Mouse (Mus musculus) liver, embryonic 12.5 days (tissue): ENCODE data around the gene Aatk. TPM values are rescaled to one million over a fixed set of nuclear protein-coding genes. Genes with fewer than 3 reads are reported as not detected.

ENCODE experiments used
- ATAC-seq: fragments of 200-750 bp; cut with Nextera tagmentation; 2 replicates; pipeline ENCODE4 v1.8.0; 2017; ENCODE audit warnings: moderate number of reproducible peaks, mild to moderate bottlenecking, moderate library complexity
- H3K27ac ChIP-seq: fragments of 300-500 bp; sonication (generic); 2 replicates; pipeline ENCODE4 v1.5.1; 2016; ENCODE audit warnings: mild to moderate bottlenecking
- H3K27me3 ChIP-seq: fragments of 300-500 bp; sonication (generic); replicated peaks from 2 replicates; pipeline ENCODE4 v1.6.1; 2016; ENCODE audit warnings: mild to moderate bottlenecking, moderate library complexity
- H3K36me3 ChIP-seq: fragments of 300-500 bp; sonication (generic); 2 replicates; pipeline ENCODE4 v1.6.1; 2016; ENCODE audit warnings: mild to moderate bottlenecking, moderate library complexity
- H3K4me1 ChIP-seq: fragments of 300-500 bp; sonication (generic); 2 replicates; pipeline ENCODE4 v1.6.1; 2016
- H3K4me2 ChIP-seq: fragments of 300-500 bp; sonication (generic); 2 replicates; pipeline ENCODE4 v1.6.1; 2016; ENCODE audit warnings: mild to moderate bottlenecking, moderate library complexity
- H3K4me3 ChIP-seq: fragments of 300-500 bp; sonication (generic); 2 replicates; pipeline ENCODE4 v1.5.1; 2016; ENCODE audit warnings: mild to moderate bottlenecking, moderate library complexity
- H3K9ac ChIP-seq: fragments of 300-500 bp; sonication (generic); 2 replicates; pipeline ENCODE4 v1.6.1; 2016; ENCODE audit warnings: mild to moderate bottlenecking, moderate library complexity
- H3K9me3 ChIP-seq: fragments of 300-500 bp; sonication (generic); replicated peaks from 2 replicates; pipeline ENCODE4 v1.6.1; 2016; ENCODE audit warnings: mild to moderate bottlenecking, moderate library complexity
- WGBS: fragments of 180-500 bp; shearing (Covaris S2); methylation state at CpG from one replicate; pipeline ENCODE4 v1.1.7; 2016; ENCODE audit not compliant: insufficient replicate concordance; 5-methylcytosine and 5-hydroxymethylcytosine counted together
- polyA plus RNA-seq: library from polyadenylated mRNA; unstranded; fragments of >200 nt; fragmentation: Nextera tagmentation; extraction: Ambion mirVana; gene quantifications from 2 replicates; pipeline ENCODE4 v1.2.1, GENCODE M21; 2016

The Aatk gene
- polyA plus RNA-seq, 1 experiment from 2014 or later = 0.49 TPM

- Histone ChIP-seq H3K4me3 (peak overlapping the region; percentile 29), H3K27me3 (peaks cover 35% of the 10 kb centered on the region), H3K27ac (no peak overlapping the region), H3K4me1 (peaks cover 9% of the 10 kb centered on the region; the same call in 1 of the 2 replicates), H3K9me3 (no peaks in the 10 kb centered on the region), H3K9ac (no peak overlapping the region; the same call in 1 of the 2 replicates), H3K36me3 (no peaks in the 10 kb centered on the region), H3K4me2 (peak overlapping the region; percentile 59)
- peak; percentile 55; the same call in 1 of the 2 replicates for ATAC-seq
- 13% methylated on average over 21 of the region's 21 CpGs for WGBS
These were observed 33.7 kb downstream of the Aatk start for GRCm38 (mm10) chr11:120013174-120013711.

- Histone ChIP-seq H3K27ac (no peak overlapping the region), H3K9me3 (no peaks in the 10 kb centered on the region), H3K9ac (no peak overlapping the region), H3K36me3 (no peaks in the 10 kb centered on the region), H3K4me1 (peaks cover 9% of the 10 kb centered on the region; the same call in 1 of the 2 replicates), H3K4me2 (no peak overlapping the region), H3K4me3 (no peak overlapping the region), H3K27me3 (peaks cover 35% of the 10 kb centered on the region)
- 0 out of 2 replicates have a peak, but pooled peaks have one; percentile 3 for ATAC-seq
- 72% methylated on average over 13 of the region's 13 CpGs for WGBS
These were observed 34.3 kb downstream of the Aatk start for GRCm38 (mm10) chr11:120012702-120013101.

- H3K9ac ChIP-seq = no peak overlapping the region
- peaks cover 9% of the 10 kb centered on the region; the same call in 1 of the 2 replicates for H3K4me1 ChIP-seq
- 38% methylated on average over 43 of the region's 43 CpGs for WGBS
- 0 out of 2 replicates have a peak overlapping the region, but pooled peaks have one; percentile 1 for H3K4me3 ChIP-seq
- no peak overlapping the region for H3K27ac ChIP-seq
- no peaks in the 10 kb centered on the region for H3K36me3 ChIP-seq
- no peak for ATAC-seq
- H3K4me2 ChIP-seq = peak overlapping the region; percentile 6; the same call in 1 of the 2 replicates
- H3K9me3 ChIP-seq = no peaks in the 10 kb centered on the region
- peaks cover 35% of the 10 kb centered on the region for H3K27me3 ChIP-seq
These were observed 35.0 kb downstream of the Aatk start for GRCm38 (mm10) chr11:120011761-120012560.

GRCm38 (mm10) chr11:120011114-120011760, 35.7 kb downstream of the Aatk start:
- Histone ChIP-seq H3K4me1 (peaks cover 9% of the 10 kb centered on the region; the same call in 1 of the 2 replicates), H3K4me2 (no peak overlapping the region), H3K27me3 (peaks cover 35% of the 10 kb centered on the region), H3K27ac (no peak overlapping the region), H3K9me3 (no peaks in the 10 kb centered on the region), H3K9ac (no peak overlapping the region), H3K36me3 (no peaks in the 10 kb centered on the region), H3K4me3 (no peak overlapping the region)
- no peak for ATAC-seq
- WGBS = 51% methylated on average over 11 of the region's 11 CpGs

GRCm38 (mm10) chr11:120009937-120010336, 37.0 kb downstream of the Aatk start:
- 70% methylated on average over 20 of the region's 20 CpGs for WGBS
- H3K27me3 ChIP-seq = peaks cover 35% of the 10 kb centered on the region
- H3K4me1 ChIP-seq = peaks cover 5% of the 10 kb centered on the region; the same call in 1 of the 2 replicates
- H3K27ac ChIP-seq = no peak overlapping the region
- H3K9me3 ChIP-seq = no peaks in the 10 kb centered on the region
- no peak overlapping the region for H3K9ac ChIP-seq
- H3K36me3 ChIP-seq = no peaks in the 10 kb centered on the region
- H3K4me2 ChIP-seq = no peak overlapping the region
- no peak overlapping the region for H3K4me3 ChIP-seq
- no peak for ATAC-seq

GRCm38 (mm10) chr11:120008956-120009355, 38.0 kb downstream of the Aatk start:
- peaks cover 5% of the 10 kb centered on the region; the same call in 1 of the 2 replicates for H3K4me1 ChIP-seq
- no peak overlapping the region for H3K9ac ChIP-seq
- H3K27me3 ChIP-seq = peaks cover 35% of the 10 kb centered on the region
- H3K4me3 ChIP-seq = no peak overlapping the region
- no peak overlapping the region for H3K27ac ChIP-seq
- H3K4me2 ChIP-seq = no peak overlapping the region
- 67% methylated on average over 8 of the region's 8 CpGs for WGBS
- no peak for ATAC-seq
- H3K9me3 ChIP-seq = no peaks in the 10 kb centered on the region
- H3K36me3 ChIP-seq = no peaks in the 10 kb centered on the region

GRCm38 (mm10) chr11:120008501-120008900, 38.5 kb downstream of the Aatk start:
- H3K4me2 ChIP-seq = no peak overlapping the region
- peaks cover 35% of the 10 kb centered on the region for H3K27me3 ChIP-seq
- H3K27ac ChIP-seq = no peak overlapping the region
- WGBS = 56% methylated on average over 1 of the region's 1 CpGs
- H3K36me3 ChIP-seq = no peaks in the 10 kb centered on the region
- H3K4me1 ChIP-seq = peaks cover 3% of the 10 kb centered on the region; the same call in 1 of the 2 replicates
- no peak overlapping the region for H3K9ac ChIP-seq
- H3K4me3 ChIP-seq = no peak overlapping the region
- H3K9me3 ChIP-seq = no peaks in the 10 kb centered on the region
- ATAC-seq = no peak

- Histone ChIP-seq H3K4me2 (no peak overlapping the region), H3K4me1 (no peaks in the 10 kb centered on the region), H3K9me3 (no peaks in the 10 kb centered on the region), H3K36me3 (no peaks in the 10 kb centered on the region), H3K27ac (no peak overlapping the region), H3K27me3 (peaks cover 33% of the 10 kb centered on the region), H3K9ac (no peak overlapping the region), H3K4me3 (no peak overlapping the region)
- ATAC-seq = no peak
- WGBS = 43% methylated on average over 4 of the region's 4 CpGs
These were observed 39.4 kb downstream of the Aatk start for GRCm38 (mm10) chr11:120007496-120008080.

GRCm38 (mm10) chr11:120005434-120006317, 41.3 kb downstream of the Aatk start:
- H3K4me1 ChIP-seq = no peaks in the 10 kb centered on the region
- 0 out of 2 replicates have a peak, but pooled peaks cover 4% of the 10 kb centered on the region for H3K36me3 ChIP-seq
- H3K9ac ChIP-seq = no peak overlapping the region
- H3K27me3 ChIP-seq = peaks cover 14% of the 10 kb centered on the region
- no peak overlapping the region for H3K27ac ChIP-seq
- 77% methylated on average over 18 of the region's 18 CpGs for WGBS
- no peak for ATAC-seq
- no peak overlapping the region for H3K4me2 ChIP-seq
- H3K4me3 ChIP-seq = no peak overlapping the region
- H3K9me3 ChIP-seq = no peaks in the 10 kb centered on the region

- Histone ChIP-seq H3K36me3 (peaks cover 19% of the 10 kb centered on the region; the same call in 1 of the 2 replicates), H3K9me3 (no peaks in the 10 kb centered on the region), H3K9ac (no peak overlapping the region), H3K27me3 (no peaks in the 10 kb centered on the region), H3K4me2 (no peak overlapping the region), H3K4me1 (no peaks in the 10 kb centered on the region), H3K27ac (no peak overlapping the region), H3K4me3 (no peak overlapping the region)
- 81% methylated on average over 7 of the region's 7 CpGs for WGBS
- ATAC-seq = no peak
These were observed 44.2 kb downstream of the Aatk start for GRCm38 (mm10) chr11:120002634-120003220.

GRCm38 (mm10) chr11:120002041-120002440, 44.9 kb downstream of the Aatk start:
- Histone ChIP-seq H3K9me3 (no peaks in the 10 kb centered on the region), H3K4me2 (no peak overlapping the region), H3K4me3 (no peak overlapping the region), H3K9ac (no peak overlapping the region), H3K27me3 (no peaks in the 10 kb centered on the region), H3K27ac (no peak overlapping the region), H3K36me3 (peaks cover 25% of the 10 kb centered on the region; the same call in 1 of the 2 replicates), H3K4me1 (no peaks in the 10 kb centered on the region)
- WGBS = 72% methylated on average over 5 of the region's 5 CpGs
- no peak for ATAC-seq
